Mouse (Mus musculus) bone marrow, adult 2 months (tissue): ENCODE measurements around the gene Strc. TPM values are rescaled to one million over a fixed set of nuclear protein-coding genes. Genes with fewer than 3 reads are reported as not detected.
"Not testable (repeated sequence)": the region's sequence is repeated elsewhere in the genome, so short reads cannot be mapped to it uniquely, and the experiment has no call there.

Experiments
- H3K27ac ChIP-seq: fragments of 200-500 bp; 2 replicates; pipeline ENCODE4 v1.5.1; 2012; ENCODE audit warnings: low read depth, mild to moderate bottlenecking, control low read depth, inconsistent platforms, low read length; ENCODE audit not compliant: control insufficient read depth, poor library complexity, insufficient read depth
- H3K4me1 ChIP-seq: fragments of 200-500 bp; 2 replicates; pipeline ENCODE4 v1.6.1; 2011; ENCODE audit warnings: low read length; ENCODE audit not compliant: control insufficient read depth, insufficient read depth
- H3K4me3 ChIP-seq: fragments of 200-500 bp; replicated peaks from 2 replicates; pipeline ENCODE3; 2011; ENCODE audit warnings: mild to moderate bottlenecking, low read depth, low read length, control low read depth; ENCODE audit not compliant: control insufficient read depth
- CTCF ChIP-seq: fragments of 200-500 bp; IDR thresholded peaks from 2 replicates; pipeline ENCODE4 v1.5.1; 2011; ENCODE audit warnings: low read length, control low read depth; ENCODE audit not compliant: control insufficient read depth, insufficient read depth
- POLR2A ChIP-seq: fragments of 200-500 bp; IDR thresholded peaks from 2 replicates; pipeline ENCODE4 v1.6.1; 2011; ENCODE audit warnings: low read depth, mild to moderate bottlenecking, control low read depth, low read length, borderline replicate concordance; ENCODE audit not compliant: control insufficient read depth
- WGBS: fragments of 180-500 bp; shearing (Covaris S2); methylation state at CpG from one replicate; pipeline ENCODE4 v1.1.7; 2018; 5-methylcytosine and 5-hydroxymethylcytosine counted together
- polyA plus RNA-seq: library from polyadenylated mRNA; stranded (reverse); fragments of >200 nt; gene quantifications from 2 replicates; pipeline ENCODE4 v1.2.4, GENCODE M21; 2011; ENCODE audit warnings: low replicate concordance; ENCODE audit not compliant: missing spikeins, insufficient read depth, insufficient read length

Gene Strc
- not detected in 2 replicates for polyA plus RNA-seq

- 90% methylated on average over 16 of the region's 17 CpGs for WGBS
- H3K4me3 ChIP-seq, H3K27ac ChIP-seq, H3K4me1 ChIP-seq: not testable (repeated sequence)
Observed at GRCm38 (mm10) chr2:121386961-121387575, at the start of gene Strc. Gene Strc (minus strand): TSS chr2:121387168.

GRCm38 (mm10) chr2:121434854-121435253 lies 47.9 kb upstream of the Strc start:
- no peak for TF ChIP-seq POLR2A
- 0 out of 2 replicates have a peak, but pooled peaks have one; percentile 17 for TF ChIP-seq CTCF
- no peak overlapping the region for H3K4me3 ChIP-seq
- H3K4me1 ChIP-seq, result no peaks in the 10 kb centered on the region
- no peak overlapping the region for H3K27ac ChIP-seq
- 96% methylated on average over 1 of the region's 1 CpGs for WGBS

- TF ChIP-seq CTCF (no peak), POLR2A (no peak)
- WGBS, result 85% methylated on average over 2 of the region's 2 CpGs
- Histone ChIP-seq H3K27ac (no peak overlapping the region), H3K4me1 (no peaks in the 10 kb centered on the region), H3K4me3 (no peak overlapping the region)
Observed at GRCm38 (mm10) chr2:121425890-121426289, 38.9 kb upstream of the Strc start.

GRCm38 (mm10) chr2:121423166-121423565 lies 36.2 kb upstream of the Strc start:
- Histone ChIP-seq H3K4me1 (no peaks in the 10 kb centered on the region), H3K27ac (no peak overlapping the region), H3K4me3 (no peak overlapping the region)
- no peak for TF ChIP-seq POLR2A
- TF ChIP-seq CTCF, result no peak
- WGBS, result 72% methylated on average over 2 of the region's 2 CpGs

- TF ChIP-seq CTCF (no peak), POLR2A (no peak)
- Histone ChIP-seq H3K4me3 (no peak overlapping the region), H3K27ac (no peak overlapping the region), H3K4me1 (no peaks in the 10 kb centered on the region)
- WGBS, result 88% methylated on average over 3 of the region's 3 CpGs
Observed at GRCm38 (mm10) chr2:121418476-121418875, 31.5 kb upstream of the Strc start.

- TF ChIP-seq POLR2A (no peak), CTCF (no peak)
- Histone ChIP-seq H3K4me1 (no peaks in the 10 kb centered on the region), H3K4me3 (no peak overlapping the region), H3K27ac (no peak overlapping the region)
- 81% methylated on average over 6 of the region's 6 CpGs for WGBS
Observed at GRCm38 (mm10) chr2:121416356-121416755, 29.4 kb upstream of the Strc start.

GRCm38 (mm10) chr2:121415591-121415990 lies 28.6 kb upstream of the Strc start:
- H3K4me3 ChIP-seq, result no peak overlapping the region

GRCm38 (mm10) chr2:121415103-121415502 lies 28.1 kb upstream of the Strc start:
- Histone ChIP-seq H3K4me1 (no peaks in the 10 kb centered on the region), H3K4me3 (no peak overlapping the region), H3K27ac (no peak overlapping the region)
- no peak for TF ChIP-seq CTCF
- 30% methylated on average over 3 of the region's 3 CpGs for WGBS

More at GRCm38 (mm10) chr2:121415591-121415990, 28.6 kb upstream of the Strc start:
- TF ChIP-seq CTCF (no peak), POLR2A (no peak)
- Histone ChIP-seq H3K27ac (no peak overlapping the region), H3K4me1 (no peaks in the 10 kb centered on the region)
- 67% methylated on average over 3 of the region's 3 CpGs for WGBS

- TF ChIP-seq CTCF, result no peak
- WGBS, result under 1% methylated on average over 32 of the region's 32 CpGs
Observed at GRCm38 (mm10) chr2:121414139-121414685, 27.2 kb upstream of the Strc start.

More at GRCm38 (mm10) chr2:121414139-121414685, 27.2 kb upstream of the Strc start:
- Histone ChIP-seq H3K4me1 (no peaks in the 10 kb centered on the region), H3K4me3 (peak overlapping the region; percentile 97), H3K27ac (peak overlapping the region; percentile 96)
